Mouse (Mus musculus): Measurements from ENCODE around the gene Ahcyl1. TPM values are rescaled to one million over a fixed set of nuclear protein-coding genes. Genes with fewer than 3 reads are reported as not detected.
A peak's percentile ranks its signal among the peaks of the same experiment; 100 is the strongest.

The Ahcyl1 gene
- polyA plus RNA-seq, 1 experiment from 2014 or later: 106 TPM

DNA sequence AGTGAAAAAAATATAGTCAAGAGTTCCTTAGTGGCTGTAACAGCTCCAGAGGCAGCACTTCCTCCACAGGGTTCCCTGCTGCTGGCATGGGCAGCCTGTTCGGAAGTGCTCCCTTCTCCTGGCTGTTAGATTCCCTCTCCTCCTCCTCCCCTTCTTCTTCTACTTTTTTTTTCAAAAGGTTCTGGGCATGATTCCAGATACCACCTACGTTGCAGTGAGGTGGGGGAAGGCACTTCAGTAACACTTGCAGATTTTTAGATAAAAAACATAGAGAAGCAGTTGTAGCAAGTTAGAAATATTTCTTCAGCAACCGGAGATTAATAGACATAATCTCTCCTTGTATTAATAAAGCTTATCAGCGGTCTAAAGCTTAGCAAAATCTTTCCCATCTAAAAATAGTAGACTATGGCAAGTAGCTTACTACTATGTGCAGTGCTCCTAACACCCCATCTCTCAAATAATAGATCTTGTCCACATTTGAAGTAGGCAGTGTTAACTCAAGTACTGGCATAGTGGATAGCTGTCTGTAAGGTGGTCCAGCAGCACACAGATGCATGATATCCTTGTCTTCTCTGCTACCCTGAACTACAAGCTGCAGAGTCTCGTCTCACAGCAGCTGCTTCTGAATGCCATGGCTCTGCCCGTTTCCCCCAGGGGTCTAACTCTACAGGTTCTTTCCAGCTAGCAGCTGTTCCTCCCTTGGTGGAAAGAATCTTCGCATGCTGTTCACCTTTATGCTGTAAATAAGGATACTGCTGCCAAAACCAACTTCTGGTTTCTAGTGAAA lies 15.4 kb downstream of the Ahcyl1 start:
- Histone ChIP-seq H3K4me3 (ENCODE audit: low read depth, low read length) (no peak overlapping the region), H3K4me2 (peak overlapping the region; percentile 32), H3K4me1 (ENCODE audit: insufficient read depth) (peaks cover 4% of the 10 kb centered on the region; the same call in 1 of the 2 replicates), H3K27ac (ENCODE audit: low read depth) (peak overlapping the region; percentile 71), H3K9me3 (ENCODE audit: low read depth, low read length) (no peaks in the 10 kb centered on the region), H3K36me3 (ENCODE audit: insufficient read depth) (peaks cover 9% of the 10 kb centered on the region; the same call in 1 of the 2 replicates), H3K27me3 (ENCODE audit: insufficient read depth, low read length) (no peaks in the 10 kb centered on the region), H3K9ac (no peak overlapping the region)
- ATAC-seq (ENCODE audit: insufficient read depth): peak; percentile 91
- WGBS: 9% methylated on average over 7 of the region's 7 CpGs
- no peak for TF ChIP-seq CTCF (IDR thresholded peaks at IDR 0.05; ENCODE audit: low read depth)
- peak; percentile 92 for DNase-seq

DNA sequence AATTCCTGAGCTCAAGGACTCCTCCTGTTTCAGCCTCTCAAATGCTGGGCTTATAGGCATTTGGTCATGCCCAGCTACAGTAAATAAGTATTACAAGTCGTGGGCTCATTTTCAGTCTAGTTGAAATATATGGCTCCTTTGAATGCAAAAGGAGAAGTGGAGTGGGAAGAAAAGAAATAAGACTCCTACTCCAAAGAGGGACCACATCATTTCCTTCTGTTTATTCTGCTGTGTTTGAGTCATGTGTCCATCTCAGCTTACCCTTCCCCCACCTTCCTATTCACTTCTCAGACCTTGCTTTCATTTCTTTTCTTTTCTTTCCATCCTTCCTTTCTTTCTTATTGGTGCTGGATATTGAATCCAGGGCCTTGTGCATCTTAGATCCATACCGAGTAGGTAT lies 24.9 kb downstream of the Ahcyl1 start:
- no peak for TF ChIP-seq CTCF (IDR thresholded peaks at IDR 0.05; ENCODE audit: low read depth)
- H3K4me1 ChIP-seq (ENCODE audit: insufficient read depth): no peaks in the 10 kb centered on the region
- no peak overlapping the region for H3K4me3 ChIP-seq (ENCODE audit: low read depth, low read length)
- no peak for ATAC-seq (ENCODE audit: insufficient read depth)
- H3K36me3 ChIP-seq (ENCODE audit: insufficient read depth): peaks cover 86% of the 10 kb centered on the region
- no peak overlapping the region for H3K4me2 ChIP-seq
- no peak for DNase-seq
- no peak overlapping the region for H3K27ac ChIP-seq (ENCODE audit: low read depth)
- WGBS: 90% methylated on average over 2 of the region's 2 CpGs
- no peaks in the 10 kb centered on the region for H3K27me3 ChIP-seq (ENCODE audit: insufficient read depth, low read length)
- no peak overlapping the region for H3K9ac ChIP-seq
- H3K9me3 ChIP-seq (ENCODE audit: low read depth, low read length): no peaks in the 10 kb centered on the region

DNA sequence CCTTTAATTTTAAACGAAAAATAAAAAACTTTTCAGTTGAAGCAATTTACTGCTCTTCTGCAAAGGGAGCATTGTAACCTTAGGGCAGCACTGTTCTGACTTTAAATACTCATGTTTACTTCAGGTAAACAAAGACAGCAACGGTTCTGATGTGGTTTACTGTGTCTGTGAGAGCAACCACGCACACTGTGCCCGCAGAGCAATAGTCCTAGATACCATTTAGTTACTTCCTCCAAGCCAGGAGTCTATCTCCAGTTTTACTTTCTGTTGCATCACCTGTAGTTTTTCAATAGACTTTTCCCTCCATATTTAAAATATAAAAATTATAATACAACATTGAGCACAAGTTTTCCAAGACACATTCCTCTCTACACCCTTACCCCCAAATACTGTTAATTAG lies 25.9 kb downstream of the Ahcyl1 start:
- Histone ChIP-seq H3K9ac (no peak overlapping the region), H3K4me1 (ENCODE audit: insufficient read depth) (no peaks in the 10 kb centered on the region), H3K27me3 (ENCODE audit: insufficient read depth, low read length) (no peaks in the 10 kb centered on the region), H3K36me3 (ENCODE audit: insufficient read depth) (peaks cover 91% of the 10 kb centered on the region), H3K27ac (ENCODE audit: low read depth) (no peak overlapping the region), H3K4me2 (no peak overlapping the region), H3K4me3 (ENCODE audit: low read depth, low read length) (no peak overlapping the region), H3K9me3 (ENCODE audit: low read depth, low read length) (no peaks in the 10 kb centered on the region)
- no peak for DNase-seq
- 80% methylated on average over 4 of the region's 4 CpGs for WGBS
- no peak for TF ChIP-seq CTCF (IDR thresholded peaks at IDR 0.05; ENCODE audit: low read depth)
- ATAC-seq (ENCODE audit: insufficient read depth): no peak

DNA sequence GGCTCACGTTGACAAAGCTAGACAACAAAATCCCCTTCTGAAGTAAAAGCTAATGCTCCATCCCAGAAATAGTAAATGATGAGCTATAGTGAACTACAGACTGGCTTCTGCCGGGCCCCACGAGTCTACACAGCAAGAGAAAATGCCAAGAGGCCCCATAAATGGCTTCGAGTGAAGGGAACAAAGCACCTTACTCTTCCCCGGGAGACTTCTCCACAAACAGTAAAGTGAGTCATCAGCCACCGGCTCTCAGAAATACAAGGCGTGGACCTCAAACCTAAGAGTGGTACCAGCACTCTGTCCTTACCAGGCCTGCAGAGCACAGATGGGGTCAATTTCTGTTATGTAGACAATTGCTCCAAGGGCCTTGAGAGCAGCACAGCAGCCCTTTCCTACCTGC lies 27.6 kb downstream of the Ahcyl1 start:
- DNase-seq: no peak
- Histone ChIP-seq H3K9me3 (ENCODE audit: low read depth, low read length) (no peaks in the 10 kb centered on the region), H3K36me3 (ENCODE audit: insufficient read depth) (peaks cover 90% of the 10 kb centered on the region), H3K4me3 (ENCODE audit: low read depth, low read length) (no peak overlapping the region), H3K4me1 (ENCODE audit: insufficient read depth) (no peaks in the 10 kb centered on the region), H3K27me3 (ENCODE audit: insufficient read depth, low read length) (no peaks in the 10 kb centered on the region), H3K27ac (ENCODE audit: low read depth) (no peak overlapping the region), H3K4me2 (no peak overlapping the region), H3K9ac (no peak overlapping the region)
- TF ChIP-seq CTCF (IDR thresholded peaks at IDR 0.05; ENCODE audit: low read depth): no peak
- ATAC-seq (ENCODE audit: insufficient read depth): no peak
- 85% methylated on average over 7 of the region's 7 CpGs for WGBS

DNA sequence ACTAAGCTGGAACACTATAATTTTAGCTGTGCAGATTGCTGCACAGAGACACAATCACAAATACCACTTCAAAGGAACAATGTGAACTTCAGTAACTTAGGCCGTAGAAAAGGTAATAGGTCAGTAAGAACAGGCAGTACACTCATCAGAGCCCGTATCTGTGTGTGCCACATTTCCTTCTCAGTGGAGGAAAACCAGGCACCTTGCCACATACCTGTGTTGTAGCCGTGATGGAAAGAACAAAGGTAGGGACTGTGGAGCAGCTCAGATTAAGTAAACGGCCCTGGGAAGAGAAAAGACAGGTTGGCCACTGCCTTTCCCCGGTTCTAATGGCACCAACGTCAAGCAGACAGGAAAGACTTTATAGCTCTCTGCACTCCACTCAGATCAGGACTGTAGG lies 28.9 kb downstream of the Ahcyl1 start:
- Histone ChIP-seq H3K9me3 (ENCODE audit: low read depth, low read length) (no peaks in the 10 kb centered on the region), H3K4me3 (ENCODE audit: low read depth, low read length) (no peak overlapping the region), H3K36me3 (ENCODE audit: insufficient read depth) (peaks cover 93% of the 10 kb centered on the region), H3K4me2 (no peak overlapping the region), H3K9ac (no peak overlapping the region), H3K27me3 (ENCODE audit: insufficient read depth, low read length) (no peaks in the 10 kb centered on the region), H3K4me1 (ENCODE audit: insufficient read depth) (no peaks in the 10 kb centered on the region), H3K27ac (ENCODE audit: low read depth) (no peak overlapping the region)
- 79% methylated on average over 6 of the region's 6 CpGs for WGBS
- no peak for DNase-seq
- no peak for ATAC-seq (ENCODE audit: insufficient read depth)
- no peak for TF ChIP-seq CTCF (IDR thresholded peaks at IDR 0.05; ENCODE audit: low read depth)

DNA sequence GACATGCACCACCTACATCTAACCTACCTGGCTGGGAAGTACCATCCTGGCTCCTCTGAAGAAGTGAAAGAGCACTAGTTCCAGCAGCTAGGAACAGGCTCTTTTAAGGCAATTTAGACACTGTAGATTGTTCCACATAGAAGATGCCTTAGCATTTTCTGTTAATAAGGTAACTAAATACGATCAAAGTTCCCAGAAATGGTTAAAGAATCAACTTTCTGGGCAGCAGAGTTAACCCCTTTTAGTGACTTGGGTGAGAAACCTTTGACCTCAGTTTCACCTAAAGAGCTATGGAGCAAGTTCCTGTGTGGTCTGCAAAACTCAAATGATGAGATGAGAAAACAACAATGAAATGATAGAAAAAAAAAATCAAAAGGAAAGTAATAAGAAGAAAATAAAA lies 31.7 kb downstream of the Ahcyl1 start:
- no peak overlapping the region for H3K9ac ChIP-seq
- H3K4me2 ChIP-seq: no peak overlapping the region
- WGBS: 81% methylated on average over 1 of the region's 1 CpGs
- H3K27ac ChIP-seq (ENCODE audit: low read depth): no peak overlapping the region
- H3K9me3 ChIP-seq (ENCODE audit: low read depth, low read length): no peaks in the 10 kb centered on the region
- no peak for ATAC-seq (ENCODE audit: insufficient read depth)
- no peak for DNase-seq
- peaks cover 91% of the 10 kb centered on the region for H3K36me3 ChIP-seq (ENCODE audit: insufficient read depth)
- H3K4me1 ChIP-seq (ENCODE audit: insufficient read depth): no peaks in the 10 kb centered on the region
- no peak overlapping the region for H3K4me3 ChIP-seq (ENCODE audit: low read depth, low read length)
- H3K27me3 ChIP-seq (ENCODE audit: insufficient read depth, low read length): no peaks in the 10 kb centered on the region
- TF ChIP-seq CTCF (IDR thresholded peaks at IDR 0.05; ENCODE audit: low read depth): no peak

DNA sequence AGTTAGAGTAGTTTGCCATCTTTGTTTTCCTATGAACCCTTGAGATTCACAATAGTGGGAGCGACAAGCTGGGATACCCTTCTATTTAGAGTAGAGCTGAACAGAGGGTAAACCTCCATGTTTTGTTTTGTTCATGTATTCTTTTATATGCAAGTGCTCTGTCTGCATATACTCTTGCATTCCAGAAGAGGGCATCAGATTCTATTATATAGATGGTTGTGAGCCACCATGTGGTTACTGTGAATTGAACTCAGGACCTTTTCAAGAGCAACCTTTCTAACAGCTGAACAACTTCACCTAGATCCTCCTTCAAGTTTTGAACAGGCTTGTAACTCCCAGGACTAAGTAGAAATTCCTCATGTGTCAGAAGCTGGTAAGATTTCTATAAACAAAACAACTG lies 37.4 kb downstream of the Ahcyl1 start:
- peak; percentile 42 for TF ChIP-seq CTCF (IDR thresholded peaks at IDR 0.05; ENCODE audit: low read depth)
- H3K36me3 ChIP-seq (ENCODE audit: insufficient read depth): peaks cover 45% of the 10 kb centered on the region
- H3K4me3 ChIP-seq (ENCODE audit: low read depth, low read length): no peak overlapping the region
- H3K9ac ChIP-seq: no peak overlapping the region
- whole genome bisulfite sequencing: 83% methylated on average over 1 of the region's 1 CpGs
- peak; percentile 26 for DNase-seq
- H3K27me3 ChIP-seq (ENCODE audit: insufficient read depth, low read length): no peaks in the 10 kb centered on the region
- no peak overlapping the region for H3K4me2 ChIP-seq
- no peaks in the 10 kb centered on the region for H3K9me3 ChIP-seq (ENCODE audit: low read depth, low read length)
- no peak for ATAC-seq (ENCODE audit: insufficient read depth)
- no peaks in the 10 kb centered on the region for H3K4me1 ChIP-seq (ENCODE audit: insufficient read depth)
- H3K27ac ChIP-seq (ENCODE audit: low read depth): no peak overlapping the region
